Mouse (Mus musculus): ENCODE measurements around the gene Tesmin. TPM values are rescaled to one million over a fixed set of nuclear protein-coding genes. Genes with fewer than 3 reads are reported as not detected.

The Tesmin gene
- under 1 TPM; 0.20 to 0.43 TPM for total RNA-seq (2021)
- long read RNA-seq, experiment 1 = 0 reads
- long read RNA-seq, experiment 2 = 0 reads

GRCm38 (mm10) chr19:3388629-3389057, at the start of gene Tesmin:
Gene Tesmin, plus strand, starts transcription at chr19:3388857.
- peak; percentile 90 for DNase-seq
- intact Hi-C loops (cut with DNase I; ENCODE audit: low total_unique reads) = loop anchor here (5.0 kb wide), 1 partner anchor 64 kb away; no protein-coding TSS in a partner anchor

GRCm38 (mm10) chr19:3339187-3339586, 49.5 kb upstream of the Tesmin start:
- DNase-seq = no peak
- intact Hi-C loops (cut with DNase I; ENCODE audit: low total_unique reads) = no loop called here

GRCm38 (mm10) chr19:3341021-3341420, 47.6 kb upstream of the Tesmin start:
- DNase-seq = no peak
- intact Hi-C loops (cut with DNase I; ENCODE audit: low total_unique reads) = no loop called here

- DNase-seq = no peak
- intact Hi-C loops (cut with DNase I; ENCODE audit: low total_unique reads) = no loop called here
Observed at GRCm38 (mm10) chr19:3343929-3344328, 44.7 kb upstream of the Tesmin start.

GRCm38 (mm10) chr19:3344636-3345544, 43.8 kb upstream of the Tesmin start:
- intact Hi-C loops (cut with DNase I; ENCODE audit: low total_unique reads) = no loop called here
- DNase-seq = no peak

GRCm38 (mm10) chr19:3347784-3348183, 40.9 kb upstream of the Tesmin start:
- intact Hi-C loops (cut with DNase I; ENCODE audit: low total_unique reads) = no loop called here
- no peak for DNase-seq

GRCm38 (mm10) chr19:3353415-3354111, 35.1 kb upstream of the Tesmin start:
- DNase-seq = peak; percentile 61
- intact Hi-C loops (cut with DNase I; ENCODE audit: low total_unique reads) = no loop called here

GRCm38 (mm10) chr19:3355096-3355495, 33.6 kb upstream of the Tesmin start:
- DNase-seq = peak; percentile 47
- intact Hi-C loops (cut with DNase I; ENCODE audit: low total_unique reads) = no loop called here

- no peak for DNase-seq
Observed at GRCm38 (mm10) chr19:3356516-3356915, 32.1 kb upstream of the Tesmin start.

GRCm38 (mm10) chr19:3357620-3358019, 31.0 kb upstream of the Tesmin start:
- no peak for DNase-seq
- intact Hi-C loops (cut with DNase I; ENCODE audit: low total_unique reads) = no loop called here

More at GRCm38 (mm10) chr19:3356516-3356915, 32.1 kb upstream of the Tesmin start:
- intact Hi-C loops (cut with DNase I; ENCODE audit: low total_unique reads) = no loop called here

- intact Hi-C loops (cut with DNase I; ENCODE audit: low total_unique reads) = no loop called here
- DNase-seq = no peak
Observed at GRCm38 (mm10) chr19:3359841-3360588, 28.6 kb upstream of the Tesmin start.

GRCm38 (mm10) chr19:3363510-3363909, 25.1 kb upstream of the Tesmin start:
- intact Hi-C loops (cut with DNase I; ENCODE audit: low total_unique reads) = no loop called here

GRCm38 (mm10) chr19:3365089-3365488, 23.6 kb upstream of the Tesmin start:
- intact Hi-C loops (cut with DNase I; ENCODE audit: low total_unique reads) = loop anchor here (5.0 kb wide), 1 partner anchor 63 kb away; no protein-coding TSS in a partner anchor
- DNase-seq = no peak

More at GRCm38 (mm10) chr19:3363510-3363909, 25.1 kb upstream of the Tesmin start:
- no peak for DNase-seq

GRCm38 (mm10) chr19:3368276-3368675, 20.4 kb upstream of the Tesmin start:
- no peak for DNase-seq
- intact Hi-C loops (cut with DNase I; ENCODE audit: low total_unique reads) = loop anchor here (5.0 kb wide), 1 partner anchor 66 kb away; no protein-coding TSS in a partner anchor

GRCm38 (mm10) chr19:3373380-3373779, 15.3 kb upstream of the Tesmin start:
- peak; percentile 34 for DNase-seq
- intact Hi-C loops (cut with DNase I; ENCODE audit: low total_unique reads) = no loop called here

- intact Hi-C loops (cut with DNase I; ENCODE audit: low total_unique reads) = no loop called here
- no peak for DNase-seq
Observed at GRCm38 (mm10) chr19:3374028-3374427, 14.6 kb upstream of the Tesmin start.

GRCm38 (mm10) chr19:3375945-3376495, 12.6 kb upstream of the Tesmin start:
- DNase-seq = no peak
- intact Hi-C loops (cut with DNase I; ENCODE audit: low total_unique reads) = no loop called here

GRCm38 (mm10) chr19:3376966-3377715, 11.5 kb upstream of the Tesmin start:
- no peak for DNase-seq
- intact Hi-C loops (cut with DNase I; ENCODE audit: low total_unique reads) = no loop called here

- intact Hi-C loops (cut with DNase I; ENCODE audit: low total_unique reads) = no loop called here
- DNase-seq = no peak
Observed at GRCm38 (mm10) chr19:3378614-3379013, 10.0 kb upstream of the Tesmin start.
